Mouse (Mus musculus) heart, adult 8-10 months (tissue): Measurements from ENCODE around the gene Gm8773. TPM values are rescaled to one million over a fixed set of nuclear protein-coding genes. Genes with fewer than 3 reads are reported as not detected.
A peak's percentile ranks its signal among the peaks of the same experiment; 100 is the strongest.

Experiments
- DNase-seq: peaks from one replicate; pipeline ENCODE4 v3.0.0; 2022; ENCODE audit warnings: low spot score
- total RNA-seq, 4 experiments: library from RNA; stranded (reverse); gene quantifications; 2 replicates each; pipeline ENCODE4 v1.2.4; 2022

Gene Gm8773
- not detected for total RNA-seq

- DNase-seq: no peak
Observed at GRCm38 (mm10) chr5:5573749-5574317, at the start of gene Gm8773. Gene Gm8773 (plus strand): TSS chr5:5573799.

GRCm38 (mm10) chr5:5533656-5534420, 39.8 kb upstream of the Gm8773 start:
- DNase-seq: no peak

- no peak for DNase-seq
Observed at GRCm38 (mm10) chr5:5536131-5536530, 37.5 kb upstream of the Gm8773 start.

GRCm38 (mm10) chr5:5539771-5540170, 33.8 kb upstream of the Gm8773 start:
- no peak for DNase-seq

GRCm38 (mm10) chr5:5540385-5540784, 33.2 kb upstream of the Gm8773 start:
- DNase-seq: no peak

- DNase-seq: no peak
Observed at GRCm38 (mm10) chr5:5551110-5551509, 22.5 kb upstream of the Gm8773 start.

- peak; percentile 92 for DNase-seq
Observed at GRCm38 (mm10) chr5:5559079-5559740, 14.4 kb upstream of the Gm8773 start, which contains the start of gene Gtpbp10. Gene Gtpbp10 (minus strand): TSS chr5:5559538.

GRCm38 (mm10) chr5:5559798-5560197, 13.8 kb upstream of the Gm8773 start:
- DNase-seq: no peak

GRCm38 (mm10) chr5:5561041-5561706, 12.4 kb upstream of the Gm8773 start:
- DNase-seq: no peak

- no peak for DNase-seq
Observed at GRCm38 (mm10) chr5:5562435-5562834, 11.2 kb upstream of the Gm8773 start.

- DNase-seq: no peak
Observed at GRCm38 (mm10) chr5:5587686-5588085, 14.1 kb downstream of the Gm8773 start.

GRCm38 (mm10) chr5:5610540-5610939, 36.9 kb downstream of the Gm8773 start:
- no peak for DNase-seq

- no peak for DNase-seq
Observed at GRCm38 (mm10) chr5:5618329-5618728, 44.7 kb downstream of the Gm8773 start.

GRCm38 (mm10) chr5:5625491-5625890, 51.9 kb downstream of the Gm8773 start:
- DNase-seq: no peak

Other genes with a start within 250 kb of the Gm8773 start
- 1 to 10 TPM; 5.5 to 7.2 (median 6.3) TPM for gene Cdk14, start 153.5 kb upstream of the Gm8773 start, total RNA-seq
- gene 1700015F17Rik, start 94.7 kb upstream of the Gm8773 start, total RNA-seq: not detected
- gene Cldn12, start 58.8 kb upstream of the Gm8773 start, total RNA-seq: 10 to 100 TPM; 13.7 to 24.2 (median 16.9) TPM
- gene Gtpbp10, start 14.3 kb upstream of the Gm8773 start, total RNA-seq: 10 to 100 TPM in 3 of 4 experiments, 1 to 10 TPM in 1; 9.1 to 13.0 (median 11.1) TPM
- 1 to 10 TPM in 1 of 4 experiments, under 1 TPM in 3; 0.44 to 1.1 (median 0.68) TPM for gene Cfap69, start 90.4 kb downstream of the Gm8773 start, total RNA-seq
- under 1 TPM; 0.44 to 0.65 (median 0.60) TPM for gene Steap2, start 120.8 kb downstream of the Gm8773 start, total RNA-seq
- not detected for gene Steap1, start 175.5 kb downstream of the Gm8773 start, total RNA-seq